Mouse (Mus musculus) hindbrain, postnatal 0 days (tissue): Measurements from ENCODE around the gene Lrrc17. TPM values are rescaled to one million over a fixed set of nuclear protein-coding genes. Genes with fewer than 3 reads are reported as not detected.
A peak's percentile ranks its signal among the peaks of the same experiment; 100 is the strongest.

ENCODE experiments used
- ATAC-seq: fragments of 200-750 bp; cut with Nextera tagmentation; 2 replicates; pipeline ENCODE4 v1.8.0; 2017; ENCODE audit warnings: mild to moderate bottlenecking, moderate TSS enrichment, moderate library complexity
- DNase-seq: peaks from one replicate; pipeline ENCODE4 v3.0.0-alpha.2; 2015; ENCODE audit warnings: low spot score
- H3K27ac ChIP-seq: fragments of 300-500 bp; sonication (generic); 2 replicates; pipeline ENCODE4 v1.5.1; 2014; ENCODE audit warnings: mild to moderate bottlenecking
- H3K27me3 ChIP-seq: fragments of 300-500 bp; sonication (generic); 2 replicates; pipeline ENCODE4 v1.6.1; 2014; ENCODE audit warnings: low read length, mixed read lengths; ENCODE audit not compliant: insufficient read depth
- H3K36me3 ChIP-seq: fragments of 300-500 bp; sonication (generic); 2 replicates; pipeline ENCODE4 v1.6.1; 2014; ENCODE audit warnings: low read length, mixed read lengths; ENCODE audit not compliant: insufficient read depth
- H3K4me1 ChIP-seq: fragments of 300-500 bp; sonication (generic); 2 replicates; pipeline ENCODE4 v1.6.1; 2014; ENCODE audit warnings: antibody characterized with exemption, low read length, mixed read lengths; ENCODE audit not compliant: insufficient read depth
- H3K4me2 ChIP-seq: fragments of 300-500 bp; sonication (generic); 2 replicates; pipeline ENCODE4 v1.6.1; 2014; ENCODE audit warnings: low read depth, mild to moderate bottlenecking, low read length, moderate library complexity, mixed read lengths
- H3K4me3 ChIP-seq: fragments of 300-500 bp; sonication (generic); 2 replicates; pipeline ENCODE4 v1.5.1; 2014; ENCODE audit warnings: low read length
- H3K9ac ChIP-seq: fragments of 300-500 bp; sonication (generic); replicated peaks from 2 replicates; pipeline ENCODE4 v1.6.1; 2014; ENCODE audit warnings: mild to moderate bottlenecking, low read length, moderate library complexity, mixed read lengths
- H3K9me3 ChIP-seq: fragments of 300-500 bp; sonication (generic); 2 replicates; pipeline ENCODE4 v1.6.1; 2016; ENCODE audit warnings: low read length, mixed read lengths
- CTCF ChIP-seq: IDR thresholded peaks from 2 replicates; pipeline ENCODE4 v1.5.1; 2016; ENCODE audit warnings: antibody characterized with exemption, control low read depth, low read depth
- WGBS: fragments of 180-500 bp; shearing (Covaris S2); extraction: QIAGEN DNeasy Blood & Tissue Kit; methylation state at CpG from one replicate; pipeline ENCODE4 v1.1.7; 2014; 5-methylcytosine and 5-hydroxymethylcytosine counted together
- polyA plus RNA-seq: library from polyadenylated mRNA; unstranded; fragments of >200 nt; fragmentation: Nextera tagmentation; extraction: Ambion mirVana; gene quantifications from 2 replicates; pipeline ENCODE4 v1.2.1, GENCODE M21; 2015
- total RNA-seq: library from RNA; depleted of rRNA; stranded (reverse); fragments of >200 nt; gene quantifications from 2 replicates; pipeline ENCODE4 v1.2.3, GENCODE M21; 2014; rRNA removed

The Lrrc17 gene
- 1.9 and 2.9 TPM in 2 replicates for total RNA-seq
- 3.3 and 3.9 TPM in 2 replicates for polyA plus RNA-seq

DNA sequence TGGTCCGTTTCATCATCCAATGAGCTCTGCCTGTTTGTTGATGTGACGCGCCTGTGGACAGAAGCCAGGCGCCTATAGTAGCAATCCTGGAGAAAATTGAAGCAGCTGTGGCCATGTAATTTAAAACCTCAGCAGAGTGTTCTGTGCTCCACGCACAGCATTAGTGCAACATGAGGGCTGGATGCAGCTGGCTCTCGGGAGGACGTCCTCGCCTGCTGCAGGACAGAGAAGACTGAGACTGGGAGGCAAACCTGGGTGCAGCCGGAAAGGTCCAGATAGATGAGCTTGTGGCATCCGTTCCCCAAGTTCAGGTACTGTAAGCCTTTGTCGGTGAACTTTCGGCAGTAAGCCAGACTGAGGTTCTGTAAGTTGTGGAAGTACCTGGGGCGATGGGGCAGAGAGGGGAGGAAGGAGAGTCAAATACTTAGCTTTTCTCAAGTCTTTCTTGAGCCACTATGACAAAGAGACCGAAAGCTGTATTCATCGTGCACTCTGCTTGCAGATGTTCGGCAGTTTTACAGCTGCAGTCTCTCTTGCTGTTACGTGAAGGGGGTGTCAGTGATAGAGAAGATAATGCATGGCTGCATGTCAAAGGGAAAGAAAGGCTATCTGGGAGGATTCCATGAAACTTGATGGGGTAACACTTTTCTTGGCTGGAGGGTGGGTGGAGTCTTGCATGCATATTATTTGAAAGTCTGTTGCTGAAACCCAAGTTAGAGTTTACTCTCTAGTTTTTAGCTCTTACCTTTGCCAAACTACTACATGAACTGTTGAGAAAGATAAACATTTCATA lies at the start of gene Lrrc17:
Gene Lrrc17, plus strand, starts transcription at position 151 of the 793 bp plus-strand sequence.
- WGBS = 54% methylated on average over 17 of the region's 17 CpGs
- no peaks in the 10 kb centered on the region for H3K27me3 ChIP-seq

DNA sequence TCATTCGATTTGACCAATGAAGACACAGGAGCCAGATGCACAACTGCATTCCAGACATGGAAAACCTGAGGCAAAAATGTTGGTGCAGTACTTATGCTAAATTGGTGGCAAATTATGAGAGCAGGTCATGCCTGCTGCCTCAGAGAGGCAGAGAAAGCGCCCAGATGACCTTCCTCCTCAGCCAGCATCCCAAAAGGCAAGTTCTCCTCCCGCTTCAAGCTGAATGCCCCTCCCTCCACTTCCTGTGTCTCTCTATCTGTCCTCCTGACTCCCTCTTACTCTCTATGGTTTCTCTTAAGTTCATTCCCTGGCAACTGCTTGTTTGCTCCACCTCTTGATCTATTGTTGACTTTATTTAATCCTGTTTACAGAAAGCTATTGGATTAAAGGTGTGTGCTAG lies 48.6 kb upstream of the Lrrc17 start:
- Histone ChIP-seq H3K9ac (no peak overlapping the region), H3K9me3 (no peaks in the 10 kb centered on the region), H3K4me3 (no peak overlapping the region), H3K36me3 (no peaks in the 10 kb centered on the region), H3K27ac (no peak overlapping the region), H3K27me3 (no peaks in the 10 kb centered on the region), H3K4me2 (no peak overlapping the region), H3K4me1 (0 out of 2 replicates have a peak, but pooled peaks cover 2% of the 10 kb centered on the region)
- ATAC-seq = no peak
- no peak for DNase-seq
- WGBS = 78% methylated on average over 3 of the region's 3 CpGs
- TF ChIP-seq CTCF = no peak

More for the DNA sequence above, at the start of gene Lrrc17:
- no peaks in the 10 kb centered on the region for H3K9me3 ChIP-seq
- H3K36me3 ChIP-seq = no peaks in the 10 kb centered on the region
- no peak within 1 kb of the TSS for H3K4me3 ChIP-seq
- H3K4me1 ChIP-seq = no peaks in the 10 kb centered on the region
- H3K27ac ChIP-seq = no peak within 1 kb of the TSS
- TF ChIP-seq CTCF = no peak
- ATAC-seq = no peak
- H3K9ac ChIP-seq = no peak within 1 kb of the TSS
- H3K4me2 ChIP-seq = peak within 1 kb of the TSS; percentile 21; the same call in 1 of the 2 replicates
- peak; percentile 44 for DNase-seq

DNA sequence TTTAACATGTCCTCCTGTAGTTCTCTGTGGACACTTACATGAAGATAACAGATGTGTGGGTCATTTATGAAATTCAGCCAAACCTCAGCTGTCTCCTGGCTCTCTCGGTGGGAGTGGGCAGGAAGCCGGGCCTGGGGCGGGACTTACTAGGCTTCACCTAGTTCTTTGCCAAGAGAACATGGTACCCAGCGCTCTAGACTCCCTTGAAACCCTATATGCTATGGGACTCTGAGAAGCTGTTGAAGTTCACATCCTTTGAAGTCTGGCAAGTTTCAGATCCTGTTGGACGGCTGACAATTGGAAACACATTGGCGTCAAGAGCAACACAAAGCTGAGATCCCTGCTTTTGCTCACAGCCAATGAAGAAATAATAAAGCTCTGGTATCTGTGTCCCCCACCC lies 47.0 kb upstream of the Lrrc17 start:
- no peak for ATAC-seq
- no peak for TF ChIP-seq CTCF
- Histone ChIP-seq H3K36me3 (no peaks in the 10 kb centered on the region), H3K27ac (no peak overlapping the region), H3K9ac (no peak overlapping the region), H3K4me1 (0 out of 2 replicates have a peak, but pooled peaks cover 2% of the 10 kb centered on the region), H3K4me3 (no peak overlapping the region), H3K27me3 (no peaks in the 10 kb centered on the region), H3K4me2 (no peak overlapping the region), H3K9me3 (no peaks in the 10 kb centered on the region)
- no peak for DNase-seq
- WGBS = 55% methylated on average over 6 of the region's 6 CpGs

DNA sequence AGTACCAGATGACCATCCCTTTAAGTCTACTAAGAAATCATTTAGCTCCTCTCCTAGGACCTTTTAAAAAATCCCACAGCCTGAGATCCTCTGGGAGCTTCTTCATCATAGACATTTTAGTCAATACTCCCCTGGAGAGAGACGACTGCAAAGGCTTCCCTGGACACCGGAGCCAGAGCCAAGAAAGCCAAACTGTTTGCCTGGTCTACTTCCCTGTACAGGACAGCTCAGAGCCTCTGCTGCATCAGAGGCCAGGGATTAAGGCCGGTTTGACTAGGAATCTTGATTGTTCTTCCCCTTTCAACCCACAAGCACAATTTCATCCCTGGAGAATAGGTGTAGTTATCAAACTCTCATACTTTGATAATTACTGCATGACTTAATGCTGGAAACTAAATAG lies 46.5 kb upstream of the Lrrc17 start:
- H3K9ac ChIP-seq = no peak overlapping the region
- H3K27me3 ChIP-seq = no peaks in the 10 kb centered on the region
- no peak for TF ChIP-seq CTCF
- no peaks in the 10 kb centered on the region for H3K9me3 ChIP-seq
- H3K4me2 ChIP-seq = no peak overlapping the region
- no peaks in the 10 kb centered on the region for H3K4me1 ChIP-seq
- H3K4me3 ChIP-seq = no peak overlapping the region
- no peak for DNase-seq
- H3K36me3 ChIP-seq = no peaks in the 10 kb centered on the region
- ATAC-seq = no peak
- 60% methylated on average over 3 of the region's 3 CpGs for WGBS
- no peak overlapping the region for H3K27ac ChIP-seq

DNA sequence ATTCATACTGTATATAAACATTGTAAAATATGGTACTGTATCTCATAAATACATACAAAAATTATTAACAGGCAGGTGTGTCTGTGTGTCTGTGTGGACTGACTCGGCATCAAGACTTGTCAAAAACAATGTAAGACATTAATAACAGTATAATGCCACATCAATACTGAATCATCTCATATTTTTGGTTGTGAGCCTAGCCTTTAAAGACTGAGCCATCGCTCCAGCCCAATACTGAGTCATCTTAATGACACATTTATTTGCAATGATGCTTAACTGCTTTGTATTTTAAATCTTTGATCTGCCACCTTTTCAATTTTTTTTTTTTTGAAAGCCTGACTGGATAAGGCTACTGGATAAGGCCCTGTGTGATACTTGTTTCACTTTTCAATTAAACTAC lies 44.9 kb upstream of the Lrrc17 start:
- ATAC-seq (no peak), DNase-seq (no peak)
- no peaks in the 10 kb centered on the region for H3K9me3 ChIP-seq
- H3K4me2 ChIP-seq = no peak overlapping the region
- no peak overlapping the region for H3K9ac ChIP-seq
- no peaks in the 10 kb centered on the region for H3K36me3 ChIP-seq
- H3K4me1 ChIP-seq = no peaks in the 10 kb centered on the region
- TF ChIP-seq CTCF = no peak
- no peaks in the 10 kb centered on the region for H3K27me3 ChIP-seq
- H3K27ac ChIP-seq = no peak overlapping the region
- 94% methylated on average over 2 of the region's 2 CpGs for WGBS
- H3K4me3 ChIP-seq = no peak overlapping the region

DNA sequence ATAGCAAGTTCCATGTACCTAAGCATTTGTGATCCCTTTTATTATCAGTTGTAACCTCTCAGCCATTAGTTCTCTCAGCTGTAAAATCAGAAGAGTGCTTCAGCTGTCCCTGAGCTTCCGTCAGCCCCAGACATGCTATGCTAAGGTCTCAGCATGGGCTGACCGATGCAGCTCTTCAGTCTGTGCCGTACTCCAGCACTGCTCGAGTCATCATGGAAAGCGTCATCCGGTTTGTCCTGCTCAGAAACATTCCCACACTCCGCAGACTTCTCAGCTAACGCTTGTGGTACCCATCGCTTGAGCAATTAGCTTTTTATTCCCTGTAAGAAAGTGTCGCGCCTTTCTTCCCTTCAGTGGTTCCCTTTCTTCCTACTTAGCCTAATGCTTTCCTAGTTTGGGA lies 44.4 kb upstream of the Lrrc17 start:
- Histone ChIP-seq H3K4me1 (no peaks in the 10 kb centered on the region), H3K36me3 (no peaks in the 10 kb centered on the region), H3K9me3 (no peaks in the 10 kb centered on the region), H3K27me3 (no peaks in the 10 kb centered on the region), H3K4me2 (no peak overlapping the region), H3K9ac (no peak overlapping the region), H3K27ac (no peak overlapping the region), H3K4me3 (no peak overlapping the region)
- no peak for DNase-seq
- no peak for ATAC-seq
- WGBS = 81% methylated on average over 11 of the region's 11 CpGs
- TF ChIP-seq CTCF = no peak

DNA sequence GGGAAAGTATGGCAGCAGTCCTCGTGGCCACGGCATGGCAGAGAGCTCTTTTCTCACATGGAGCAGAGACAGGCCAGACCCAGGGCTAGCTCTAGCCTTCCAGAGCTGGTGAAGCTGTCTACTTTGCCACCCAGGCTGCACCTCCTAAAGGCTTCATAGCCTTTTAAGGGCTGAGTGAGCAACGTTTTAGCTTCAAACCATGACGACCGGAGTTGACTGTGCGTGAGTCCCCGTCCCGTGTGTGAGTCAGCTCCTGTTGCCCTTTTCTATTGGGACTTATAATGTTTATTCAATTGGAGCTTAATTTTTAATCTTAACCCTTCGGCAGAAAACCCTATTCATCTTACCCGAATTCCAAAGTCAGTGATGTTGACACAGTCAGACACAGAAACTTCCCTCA lies 43.2 kb upstream of the Lrrc17 start:
- WGBS = 80% methylated on average over 10 of the region's 10 CpGs
- TF ChIP-seq CTCF = no peak

More for the DNA sequence above, 43.2 kb upstream of the Lrrc17 start:
- Histone ChIP-seq H3K9ac (no peak overlapping the region), H3K27ac (no peak overlapping the region), H3K4me2 (no peak overlapping the region), H3K27me3 (no peaks in the 10 kb centered on the region), H3K9me3 (no peaks in the 10 kb centered on the region), H3K4me3 (no peak overlapping the region), H3K36me3 (no peaks in the 10 kb centered on the region), H3K4me1 (no peaks in the 10 kb centered on the region)
- DNase-seq (no peak), ATAC-seq (no peak)
